Mouse (Mus musculus) hindbrain, embryonic 15.5 days (tissue): ENCODE measurements around the gene Nqo2. TPM values are rescaled to one million over a fixed set of nuclear protein-coding genes. Genes with fewer than 3 reads are reported as not detected.
"Not testable (repeated sequence)": the region's sequence is repeated elsewhere in the genome, so short reads cannot be mapped to it uniquely, and the experiment has no call there.

ENCODE experiments used
- ATAC-seq: fragments of 200-750 bp; cut with Nextera tagmentation; 2 replicates; pipeline ENCODE4 v1.8.0; 2017; ENCODE audit warnings: low read depth, moderate number of reproducible peaks, moderate TSS enrichment; ENCODE audit not compliant: low FRiP score
- H3K27ac ChIP-seq: fragments of 300-500 bp; sonication (generic); replicated peaks from 2 replicates; pipeline ENCODE4 v1.5.1; 2015; ENCODE audit warnings: mild to moderate bottlenecking, inconsistent platforms
- H3K27me3 ChIP-seq: fragments of 300-500 bp; sonication (generic); 2 replicates; pipeline ENCODE4 v1.6.1; 2015; ENCODE audit warnings: control low read depth, inconsistent platforms
- H3K36me3 ChIP-seq: fragments of 300-500 bp; sonication (generic); 2 replicates; pipeline ENCODE4 v1.6.1; 2015; ENCODE audit warnings: control low read depth, inconsistent platforms
- H3K4me1 ChIP-seq: fragments of 300-500 bp; sonication (generic); replicated peaks from 2 replicates; pipeline ENCODE4 v1.6.1; 2015; ENCODE audit warnings: control low read depth, inconsistent platforms
- H3K4me2 ChIP-seq: fragments of 300-500 bp; sonication (generic); 2 replicates; pipeline ENCODE4 v1.6.1; 2015; ENCODE audit warnings: moderate library complexity, mild to moderate bottlenecking, inconsistent platforms
- H3K4me3 ChIP-seq: fragments of 300-500 bp; sonication (generic); 2 replicates; pipeline ENCODE4 v1.5.1; 2015; ENCODE audit warnings: mild to moderate bottlenecking, inconsistent platforms
- H3K9ac ChIP-seq: fragments of 300-500 bp; sonication (generic); 2 replicates; pipeline ENCODE4 v1.6.1; 2015; ENCODE audit warnings: inconsistent platforms
- H3K9me3 ChIP-seq: fragments of 300-500 bp; sonication (generic); 2 replicates; pipeline ENCODE4 v1.6.1; 2016; ENCODE audit warnings: control low read depth, inconsistent platforms
- WGBS: fragments of 180-500 bp; shearing (Covaris S2); methylation state at CpG from one replicate; pipeline ENCODE4 v1.1.7; 2015; 5-methylcytosine and 5-hydroxymethylcytosine counted together
- polyA plus RNA-seq: library from polyadenylated mRNA; unstranded; fragments of >200 nt; fragmentation: Nextera tagmentation; extraction: Ambion mirVana; gene quantifications from 2 replicates; pipeline ENCODE4 v1.2.1, GENCODE M21; 2015

Nqo2 gene
- polyA plus RNA-seq = 9.0 and 9.1 TPM in 2 replicates

- H3K4me1 ChIP-seq = peaks cover 6% of the 10 kb centered on the region; the same call in 1 of the 2 replicates
- H3K27ac ChIP-seq = peak within 1 kb of the TSS; percentile 87
- H3K4me3 ChIP-seq = peak within 1 kb of the TSS; percentile 57
- peak within 1 kb of the TSS; percentile 32 for H3K9ac ChIP-seq
- peak within 1 kb of the TSS; percentile 88 for H3K4me2 ChIP-seq
- no peaks in the 10 kb centered on the region for H3K36me3 ChIP-seq
- 2% methylated on average over 22 of the region's 22 CpGs for WGBS
- ATAC-seq = peak; percentile 90
- H3K9me3 ChIP-seq = no peaks in the 10 kb centered on the region
- no peaks in the 10 kb centered on the region for H3K27me3 ChIP-seq
Measured at GRCm38 (mm10) chr13:33964206-33965046, at the start of gene Nqo2. Nqo2 (plus strand) TSS chr13:33964687.

DNA sequence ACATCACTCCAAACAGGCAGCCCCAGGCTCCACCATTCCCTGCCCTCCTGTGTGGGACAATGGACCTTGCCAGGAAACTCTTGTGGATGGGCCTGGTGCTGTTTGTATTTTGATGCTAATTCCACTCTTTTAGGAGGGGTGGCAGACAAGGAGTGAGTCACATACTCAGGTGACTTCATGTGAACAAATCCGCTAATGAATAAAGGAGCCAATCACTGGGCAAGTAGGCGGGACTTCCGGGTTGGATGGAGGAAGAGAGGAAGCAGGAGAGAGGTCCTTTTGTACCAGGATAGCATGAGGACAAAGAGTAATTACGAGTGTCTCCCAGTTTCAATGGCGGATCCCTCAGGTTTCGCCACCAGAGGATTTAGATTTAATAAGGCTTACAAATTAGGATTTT lies 43.4 kb upstream of the Nqo2 start:
- WGBS = 88% methylated on average over 6 of the region's 6 CpGs
- no peak for ATAC-seq
- Histone ChIP-seq H3K4me1 (no peaks in the 10 kb centered on the region), H3K9ac (no peak overlapping the region), H3K4me2 (no peak overlapping the region), H3K4me3 (no peak overlapping the region), H3K36me3 (peaks cover 51% of the 10 kb centered on the region), H3K27me3 (no peaks in the 10 kb centered on the region), H3K9me3 (no peaks in the 10 kb centered on the region), H3K27ac (no peak overlapping the region)

DNA sequence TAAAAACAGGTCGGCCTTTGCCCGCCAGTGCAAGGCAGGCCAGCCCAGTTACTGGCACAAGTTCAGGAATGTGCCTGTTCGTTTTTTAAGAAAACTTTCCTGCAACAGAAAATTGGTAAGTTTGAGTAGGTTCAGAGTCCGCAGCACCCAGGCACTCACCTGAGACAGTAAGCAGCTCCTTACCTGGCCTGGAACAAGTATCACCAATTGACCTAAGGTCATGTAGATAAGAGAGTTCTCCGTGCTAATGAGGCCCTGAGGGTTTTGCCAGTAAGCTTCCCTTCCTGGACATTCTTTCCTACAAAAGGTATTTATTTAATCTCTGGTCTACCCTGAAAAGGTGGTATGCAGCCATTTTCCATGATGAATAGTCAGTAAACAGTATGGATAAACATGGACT lies 42.8 kb upstream of the Nqo2 start:
- Histone ChIP-seq H3K9me3 (no peaks in the 10 kb centered on the region), H3K9ac (no peak overlapping the region), H3K4me3 (no peak overlapping the region), H3K36me3 (peaks cover 49% of the 10 kb centered on the region), H3K27me3 (no peaks in the 10 kb centered on the region), H3K4me2 (no peak overlapping the region), H3K27ac (no peak overlapping the region), H3K4me1 (no peaks in the 10 kb centered on the region)
- WGBS = 90% methylated on average over 5 of the region's 5 CpGs
- ATAC-seq = no peak

- no peaks in the 10 kb centered on the region for H3K9me3 ChIP-seq
- 78% methylated on average over 2 of the region's 2 CpGs for WGBS
- no peak overlapping the region for H3K9ac ChIP-seq
- ATAC-seq = no peak
- no peak overlapping the region for H3K27ac ChIP-seq
- no peak overlapping the region for H3K4me3 ChIP-seq
- H3K27me3 ChIP-seq = no peaks in the 10 kb centered on the region
- no peak overlapping the region for H3K4me2 ChIP-seq
- H3K36me3 ChIP-seq = peaks cover 3% of the 10 kb centered on the region; the same call in 1 of the 2 replicates
- peaks cover 2% of the 10 kb centered on the region; the same call in 1 of the 2 replicates for H3K4me1 ChIP-seq
Measured at GRCm38 (mm10) chr13:33930281-33930680, 34.2 kb upstream of the Nqo2 start.

DNA sequence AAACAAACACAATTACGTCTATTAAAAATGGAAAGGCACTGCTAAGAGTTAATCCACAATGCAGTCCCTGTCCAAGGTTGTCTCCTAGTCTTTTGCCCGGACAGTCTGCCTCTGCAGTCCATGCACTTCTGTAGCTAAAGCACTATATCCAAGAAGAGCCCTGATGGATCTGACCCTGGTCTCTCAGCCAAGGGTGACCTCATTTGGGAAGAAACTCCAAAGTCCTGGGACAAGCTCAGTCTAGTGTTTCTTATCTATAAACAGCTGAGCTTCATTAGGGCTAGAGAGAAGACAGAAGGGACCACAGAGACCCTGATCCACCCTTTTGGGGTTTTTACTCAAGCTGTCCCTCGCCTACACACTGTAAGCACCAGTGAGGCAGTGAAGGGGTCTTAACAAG lies 33.6 kb upstream of the Nqo2 start:
- Histone ChIP-seq H3K4me2 (no peak overlapping the region), H3K9me3 (no peaks in the 10 kb centered on the region), H3K27me3 (no peaks in the 10 kb centered on the region), H3K4me3 (no peak overlapping the region), H3K4me1 (peaks cover 4% of the 10 kb centered on the region), H3K36me3 (peaks cover 3% of the 10 kb centered on the region; the same call in 1 of the 2 replicates), H3K9ac (no peak overlapping the region), H3K27ac (no peak overlapping the region)
- no peak for ATAC-seq
- WGBS = 89% methylated on average over 3 of the region's 3 CpGs

- Histone ChIP-seq H3K4me2 (peak overlapping the region; percentile 91), H3K9me3 (no peaks in the 10 kb centered on the region), H3K9ac (no peak overlapping the region), H3K27ac (no peak overlapping the region), H3K36me3 (peaks cover 3% of the 10 kb centered on the region; the same call in 1 of the 2 replicates), H3K4me3 (peak overlapping the region; percentile 78; the same call in 1 of the 2 replicates), H3K4me1 (peaks cover 10% of the 10 kb centered on the region), H3K27me3 (no peaks in the 10 kb centered on the region)
- 83% methylated on average over 6 of the region's 6 CpGs for WGBS
- ATAC-seq = no peak
Measured at GRCm38 (mm10) chr13:33934743-33935142, 29.7 kb upstream of the Nqo2 start.

GRCm38 (mm10) chr13:33935465-33936181 lies 28.9 kb upstream of the Nqo2 start:
- no peaks in the 10 kb centered on the region for H3K27me3 ChIP-seq
- peak overlapping the region; percentile 91 for H3K4me2 ChIP-seq
- no peaks in the 10 kb centered on the region for H3K9me3 ChIP-seq
- peak overlapping the region; percentile 78 for H3K4me3 ChIP-seq
- peaks cover 10% of the 10 kb centered on the region for H3K4me1 ChIP-seq
- peak overlapping the region; percentile 80 for H3K9ac ChIP-seq
- H3K27ac ChIP-seq = no peak overlapping the region; the same call in 1 of the 2 replicates
- WGBS = 1% methylated on average over 36 of the region's 44 CpGs
- no peaks in the 10 kb centered on the region for H3K36me3 ChIP-seq
- ATAC-seq = peak; percentile 92

DNA sequence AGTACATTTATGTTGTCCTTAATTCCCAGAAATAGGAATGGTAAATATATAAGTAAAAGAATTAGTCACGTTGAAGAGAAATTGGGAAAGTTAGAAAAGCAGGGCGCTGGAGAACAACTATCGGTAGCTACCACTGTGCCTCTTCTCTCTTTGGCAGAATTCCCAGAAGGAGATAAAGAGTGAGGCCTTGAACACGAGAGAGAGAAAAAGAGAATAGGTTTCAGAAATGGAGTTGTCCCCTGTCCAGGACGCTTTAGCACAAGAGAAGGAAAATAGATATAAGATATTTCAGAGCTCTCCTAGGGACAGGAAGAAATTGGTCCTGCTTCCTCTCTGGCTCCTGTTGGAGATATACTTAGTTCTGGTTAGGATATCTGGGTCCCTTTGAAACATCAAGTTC lies 27.3 kb upstream of the Nqo2 start:
- no peaks in the 10 kb centered on the region for H3K9me3 ChIP-seq
- no peaks in the 10 kb centered on the region for H3K27me3 ChIP-seq
- H3K4me2 ChIP-seq = no peak overlapping the region
- peaks cover 10% of the 10 kb centered on the region for H3K4me1 ChIP-seq
- no peak overlapping the region for H3K9ac ChIP-seq
- H3K36me3 ChIP-seq = no peaks in the 10 kb centered on the region
- 70% methylated on average over 5 of the region's 5 CpGs for WGBS
- no peak for ATAC-seq
- no peak overlapping the region for H3K4me3 ChIP-seq
- H3K27ac ChIP-seq = no peak overlapping the region

DNA sequence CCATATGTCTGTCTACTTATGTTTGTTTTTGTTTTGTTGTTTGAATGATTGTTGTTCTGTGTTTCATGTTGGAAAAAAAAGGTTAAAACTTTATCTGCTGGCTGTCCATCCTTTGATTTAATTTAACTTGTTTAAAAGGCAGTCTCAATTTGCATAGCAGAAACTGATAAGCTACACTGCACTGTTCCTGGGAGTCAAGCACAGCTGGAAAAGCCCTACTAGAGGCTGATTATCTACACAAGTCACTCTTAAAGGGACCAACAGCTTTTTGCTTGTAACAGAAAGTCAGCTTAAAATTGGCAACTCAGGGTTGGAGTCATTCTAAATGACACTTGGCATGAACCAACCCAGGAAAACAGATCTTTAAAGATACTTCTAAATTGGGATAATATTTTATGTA lies 26.9 kb upstream of the Nqo2 start:
- not testable (repeated sequence) for H3K27ac ChIP-seq, H3K4me3 ChIP-seq, H3K4me2 ChIP-seq, H3K27me3 ChIP-seq, ATAC-seq, H3K36me3 ChIP-seq, H3K9ac ChIP-seq, H3K9me3 ChIP-seq
- H3K4me1 ChIP-seq = peaks cover 10% of the 10 kb centered on the region

DNA sequence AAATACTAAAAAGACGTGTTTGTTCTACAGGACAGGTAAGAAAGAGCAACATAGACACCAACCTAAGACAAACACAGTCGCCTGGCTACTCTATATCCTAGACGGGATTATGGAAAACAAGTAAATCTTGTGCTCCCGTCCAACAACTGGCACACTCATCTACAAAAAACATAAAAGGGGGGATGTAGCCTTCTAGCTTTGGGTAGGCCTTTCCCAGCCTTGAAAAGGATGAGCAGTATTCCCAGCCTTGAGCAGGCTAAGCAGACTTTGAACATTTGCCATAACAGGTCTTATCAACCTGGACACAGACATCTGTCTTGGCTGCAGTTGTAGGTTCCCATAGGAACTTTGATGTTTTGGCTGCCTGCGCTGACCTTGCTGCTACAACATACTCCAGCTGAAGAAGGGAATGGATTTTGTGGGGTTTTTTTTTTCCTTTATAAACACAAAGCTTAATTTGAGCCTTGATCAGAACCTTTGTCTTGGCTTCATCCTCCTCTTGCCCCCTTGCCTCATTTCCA lies 23.1 kb upstream of the Nqo2 start:
- 0 out of 2 replicates have a peak, but pooled peaks cover 3% of the 10 kb centered on the region for H3K4me1 ChIP-seq
- no peaks in the 10 kb centered on the region for H3K27me3 ChIP-seq
- no peak overlapping the region for H3K27ac ChIP-seq
- no peak overlapping the region for H3K4me2 ChIP-seq
- H3K4me3 ChIP-seq = no peak overlapping the region
- H3K9ac ChIP-seq = no peak overlapping the region
- no peaks in the 10 kb centered on the region for H3K36me3 ChIP-seq
- no peaks in the 10 kb centered on the region for H3K9me3 ChIP-seq
- no peak for ATAC-seq
- 92% methylated on average over 5 of the region's 5 CpGs for WGBS

DNA sequence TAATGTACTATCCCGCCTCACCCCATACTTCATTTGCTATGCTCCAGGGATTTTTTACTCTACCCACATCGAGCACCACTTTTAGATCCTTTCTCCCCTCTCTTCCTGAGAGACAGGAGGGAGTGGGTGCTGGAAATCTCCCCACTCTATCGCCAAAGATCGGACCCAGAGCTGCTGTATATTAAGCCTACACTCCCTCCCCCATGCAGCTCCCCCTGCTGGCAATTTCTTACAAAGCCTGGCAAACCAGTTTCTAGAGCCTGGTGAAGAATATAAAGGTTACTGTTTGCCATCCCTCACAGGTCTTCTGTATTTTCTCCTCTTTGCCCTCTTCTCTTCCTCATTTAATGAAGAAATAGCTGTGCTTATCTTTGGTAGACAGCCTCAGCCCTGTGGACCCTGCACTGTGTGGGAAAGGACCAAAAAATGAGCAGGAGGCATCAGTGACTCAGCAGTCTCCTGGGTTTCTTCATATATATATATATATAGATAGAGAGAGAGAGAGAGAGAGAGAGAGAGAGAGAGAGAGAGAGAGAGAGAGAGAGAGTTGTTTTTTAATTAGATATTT lies 22.2 kb upstream of the Nqo2 start:
- H3K4me2 ChIP-seq = no peak overlapping the region
- H3K27me3 ChIP-seq = no peaks in the 10 kb centered on the region
- no peak overlapping the region for H3K27ac ChIP-seq
- no peak overlapping the region for H3K4me3 ChIP-seq
- no peak overlapping the region for H3K9ac ChIP-seq
- ATAC-seq = no peak
- no peaks in the 10 kb centered on the region for H3K4me1 ChIP-seq
- no peaks in the 10 kb centered on the region for H3K36me3 ChIP-seq
- H3K9me3 ChIP-seq = no peaks in the 10 kb centered on the region
- 51% methylated on average over 4 of the region's 4 CpGs for WGBS
